Mouse (Mus musculus): ENCODE data around the gene Gm7257. TPM values are rescaled to one million over a fixed set of nuclear protein-coding genes. Genes with fewer than 3 reads are reported as not detected.
A peak's percentile ranks its signal among the peaks of the same experiment; 100 is the strongest.

The Gm7257 gene
- total RNA-seq (2021): not detected

GRCm38 (mm10) chr9:36431584-36431983, at the start of gene Gm7257:
Gene Gm7257, plus strand, starts transcription at chr9:36431884.
- intact Hi-C loops (cut with DNase I): no loop called here
- no peak for DNase-seq

- no peak for DNase-seq
- intact Hi-C loops (cut with DNase I): no loop called here
These were observed 28.7 kb upstream of the Gm7257 start for GRCm38 (mm10) chr9:36402991-36403390.

GRCm38 (mm10) chr9:36435051-36435764, 3.5 kb downstream of the Gm7257 start:
- peak; percentile 2 for DNase-seq
- intact Hi-C loops (cut with DNase I): no loop called here

GRCm38 (mm10) chr9:36475338-36475737, 43.7 kb downstream of the Gm7257 start, which contains the start of gene Gm9513:
Gene Gm9513, plus strand, starts transcription at chr9:36475638.
- intact Hi-C loops (cut with DNase I): no loop called here
- DNase-seq: no peak

Other genes with a start within 250 kb of the Gm7257 start
- gene Gm9513, start 43.8 kb downstream of the Gm7257 start, total RNA-seq (2021): not detected
- not detected for gene Gm5615, start 110.1 kb downstream of the Gm7257 start, total RNA-seq (2021)
- not detected for gene Gm17689, start 150.8 kb downstream of the Gm7257 start, total RNA-seq (2021)
- not detected for gene A630095E13Rik, start 211.5 kb downstream of the Gm7257 start, total RNA-seq (2021)